Comparison of ENCODE assay signal across 8 mouse cellular contexts in genomic region chr3:107332960-107333380, GRCm38 (mm10). TPM values are rescaled to one million over a fixed set of nuclear protein-coding genes. Genes with fewer than 3 reads are reported as not detected.
A peak's percentile ranks its signal among the peaks of the same experiment; 100 is the strongest.
DNase-seq lines count a peak whose midpoint lies in the region; ATAC-seq and TF ChIP-seq lines count a peak whose summit lies in the region.

No protein-coding gene starts in this region.

- H3K4me3 ChIP-seq in CH12.LX (replicated peaks in 1 of 3; ENCODE audit: low read depth in 2 of 3, low read length in 2 of 3, poor library complexity in 1 of 3) = peak overlapping the region; percentile 82 to 94 (median 92)
- H3K4me3 ChIP-seq in forebrain, embryonic 12.5 days (replicated peaks) = peak overlapping the region; percentile 96
- H3K4me3 ChIP-seq in heart, embryonic 16.5 days (ENCODE audit: low read length) = peak overlapping the region; percentile 99
- H3K4me3 ChIP-seq in liver, embryonic 15.5 days (replicated peaks) = peak overlapping the region; percentile 97
- peak overlapping the region; percentile 96 for H3K4me3 ChIP-seq in neural tube, embryonic 12.5 days
- H3K4me3 ChIP-seq in testis, adult 2 months (ENCODE audit: control insufficient read depth, low read depth, low read length) = peak overlapping the region; percentile 89

- DNase-seq in CH12.LX (ENCODE audit: extremely low read depth) = peak; percentile 99
- peak; percentile 94 to 99 for DNase-seq in kidney, postnatal 36 days

- TF ChIP-seq RAD21 in CH12.LX (IDR thresholded peaks at IDR 0.05; ENCODE audit: low read depth, low read length) = no peak

- peak; percentile 92 for ATAC-seq in cerebellum, adult (ENCODE audit: insufficient number of reproducible peaks, low FRiP score, low TSS enrichment)
- ATAC-seq in forebrain, embryonic 12.5 days (ENCODE audit: low FRiP score) = peak; percentile 97
- ATAC-seq in heart, embryonic 16.5 days (replicated peaks; ENCODE audit: extremely low read depth, insufficient read depth, low FRiP score) = peak; percentile 95
- ATAC-seq in liver, embryonic 15.5 days (ENCODE audit: insufficient read depth) = peak; percentile 87
- ATAC-seq in neural tube, embryonic 12.5 days (ENCODE audit: low FRiP score, low read depth) = peak; percentile 98

- peak; percentile 91 for TF ChIP-seq POLR2A in CH12.LX (IDR thresholded peaks at IDR 0.05; ENCODE audit: low read depth, low read length)
- peak; percentile 91 for TF ChIP-seq POLR2A in testis, adult 2 months (IDR thresholded peaks at IDR 0.05; ENCODE audit: control insufficient read depth, low read depth, low read length)

- dilution Hi-C loops in CH12.LX (cut with MboI; ENCODE audit: extremely low pct_ligation_motif_present, extremely low pct_unique_long_range_greater_than_20kb, low sequenced_read_pairs) = no loop called here

- no peak for TF ChIP-seq EP300 in CH12.LX (IDR thresholded peaks at IDR 0.05; ENCODE audit: low read length)

- peaks cover 40% of the 10 kb centered on the region for H3K79me2 ChIP-seq in CH12.LX (replicated peaks; ENCODE audit: control insufficient read depth, extremely low read depth, insufficient read depth, poor library complexity, severe bottlenecking)

- peak overlapping the region; percentile 97 for H3K9ac ChIP-seq in CH12.LX (ENCODE audit: insufficient read depth, low read depth)
- peak overlapping the region; percentile 92 for H3K9ac ChIP-seq in forebrain, embryonic 12.5 days
- peak overlapping the region; percentile 95 for H3K9ac ChIP-seq in heart, embryonic 16.5 days (ENCODE audit: low read length)
- H3K9ac ChIP-seq in liver, embryonic 15.5 days = peak overlapping the region; percentile 91
- peak overlapping the region; percentile 88 for H3K9ac ChIP-seq in neural tube, embryonic 12.5 days

- peaks cover 0 to 35% of the 10 kb centered on the region in 2 experiments; a peak in 2 of 4 replicates for H3K4me1 ChIP-seq in CH12.LX (ENCODE audit: control insufficient read depth in 1 of 2, insufficient read depth in 2 of 2)
- H3K4me1 ChIP-seq in forebrain, embryonic 12.5 days = peaks cover 25% of the 10 kb centered on the region
- H3K4me1 ChIP-seq in heart, embryonic 16.5 days (ENCODE audit: control insufficient read depth, insufficient read depth, low read length) = peaks cover 28% of the 10 kb centered on the region
- peaks cover 33% of the 10 kb centered on the region for H3K4me1 ChIP-seq in liver, embryonic 15.5 days (replicated peaks)
- peaks cover 23% of the 10 kb centered on the region for H3K4me1 ChIP-seq in neural tube, embryonic 12.5 days
- peaks cover 9% of the 10 kb centered on the region for H3K4me1 ChIP-seq in testis, adult 2 months (ENCODE audit: control insufficient read depth, insufficient read depth, low read length)

- H3K36me3 ChIP-seq in CH12.LX (replicated peaks in 1 of 2; ENCODE audit: control insufficient read depth in 1 of 2, insufficient read depth in 1 of 2, low read length in 1 of 2) = peaks cover 16 to 28% of the 10 kb centered on the region in 2 experiments
- H3K36me3 ChIP-seq in forebrain, embryonic 12.5 days (replicated peaks) = peaks cover 19% of the 10 kb centered on the region
- peaks cover 15% of the 10 kb centered on the region; the same call in 1 of the 2 replicates for H3K36me3 ChIP-seq in heart, embryonic 16.5 days (ENCODE audit: control insufficient read depth, insufficient read depth)
- H3K36me3 ChIP-seq in liver, embryonic 15.5 days (replicated peaks) = peaks cover 26% of the 10 kb centered on the region
- peaks cover 13% of the 10 kb centered on the region for H3K36me3 ChIP-seq in neural tube, embryonic 12.5 days
- peaks cover 6% of the 10 kb centered on the region; the same call in 1 of the 2 replicates for H3K36me3 ChIP-seq in testis, adult 2 months (ENCODE audit: control insufficient read depth, insufficient read depth, low read length)

- H3K9me3 ChIP-seq in CH12.LX (replicated peaks; ENCODE audit: low read length) = no peaks in the 10 kb centered on the region
- no peaks in the 10 kb centered on the region for H3K9me3 ChIP-seq in forebrain, embryonic 12.5 days
- H3K9me3 ChIP-seq in heart, embryonic 16.5 days (replicated peaks; ENCODE audit: control insufficient read depth, low read length) = no peaks in the 10 kb centered on the region
- H3K9me3 ChIP-seq in liver, embryonic 15.5 days (replicated peaks) = no peaks in the 10 kb centered on the region
- H3K9me3 ChIP-seq in neural tube, embryonic 12.5 days = no peaks in the 10 kb centered on the region

- under 1% methylated on average over 37 of the region's 37 CpGs for WGBS in forebrain, embryonic 12.5 days
- under 1% methylated on average over 37 of the region's 37 CpGs for WGBS in heart, embryonic 16.5 days
- under 1% methylated on average over 37 of the region's 37 CpGs for WGBS in liver, embryonic 15.5 days (ENCODE audit: insufficient replicate concordance)
- under 1% methylated on average over 37 of the region's 37 CpGs for WGBS in neural tube, embryonic 12.5 days

- no peak for TF ChIP-seq CTCF in CH12.LX (conservative IDR thresholded peaks at IDR 0.05 in 1 of 2, IDR thresholded peaks at IDR 0.05 in 1 of 2; ENCODE audit: low read depth in 2 of 2, low read length in 2 of 2)
- no peak for TF ChIP-seq CTCF in testis, adult 2 months (IDR thresholded peaks at IDR 0.05; ENCODE audit: control insufficient read depth, insufficient read depth, insufficient replicate concordance, low read depth, low read length)

- in situ Hi-C loops in CH12.LX (cut with MboI; ENCODE audit: low pct_ligation_motif_present, low pct_unique_long_range_greater_than_20kb, low sequenced_read_pairs) = no loop called here

- no peaks in the 10 kb centered on the region for H3K27me3 ChIP-seq in CH12.LX (replicated peaks)
- H3K27me3 ChIP-seq in forebrain, embryonic 12.5 days = no peaks in the 10 kb centered on the region
- H3K27me3 ChIP-seq in heart, embryonic 16.5 days (ENCODE audit: control insufficient read depth, insufficient read depth, low read length) = no peaks in the 10 kb centered on the region
- H3K27me3 ChIP-seq in liver, embryonic 15.5 days = no peaks in the 10 kb centered on the region
- no peaks in the 10 kb centered on the region for H3K27me3 ChIP-seq in neural tube, embryonic 12.5 days (replicated peaks)
- no peaks in the 10 kb centered on the region for H3K27me3 ChIP-seq in testis, adult 2 months (ENCODE audit: control insufficient read depth, insufficient read depth, low read length)

- H3K4me2 ChIP-seq in CH12.LX (ENCODE audit: insufficient read depth, low read depth, poor library complexity, severe bottlenecking) = no peak overlapping the region
- H3K4me2 ChIP-seq in forebrain, embryonic 12.5 days = peak overlapping the region; percentile 75; the same call in 1 of the 2 replicates
- peak overlapping the region; percentile 95; the same call in 1 of the 2 replicates for H3K4me2 ChIP-seq in heart, embryonic 16.5 days (ENCODE audit: low read depth, low read length)
- H3K4me2 ChIP-seq in liver, embryonic 15.5 days = peak overlapping the region; percentile 86
- H3K4me2 ChIP-seq in neural tube, embryonic 12.5 days (replicated peaks) = peak overlapping the region; percentile 98

- H3K27ac ChIP-seq in CH12.LX (ENCODE audit: insufficient read depth, low read depth) = peak overlapping the region; percentile 86
- peak overlapping the region; percentile 96 for H3K27ac ChIP-seq in forebrain, embryonic 12.5 days
- peak overlapping the region; percentile 99 for H3K27ac ChIP-seq in heart, embryonic 16.5 days (ENCODE audit: low read length)
- peak overlapping the region; percentile 99 for H3K27ac ChIP-seq in liver, embryonic 15.5 days (replicated peaks)
- peak overlapping the region; percentile 86 for H3K27ac ChIP-seq in neural tube, embryonic 12.5 days
- H3K27ac ChIP-seq in testis, adult 2 months (ENCODE audit: control insufficient read depth, insufficient read depth, low read depth, low read length) = peak overlapping the region; percentile 99

TF ChIP-seq in CH12.LX, 34 proteins besides CTCF, POLR2A, EP300 and RAD21 (continues in another document):
- TF ChIP-seq ZNF384 (IDR thresholded peaks at IDR 0.05; ENCODE audit: low read depth, low read length) (no peak), IRF4 (IDR thresholded peaks at IDR 0.05; ENCODE audit: low read depth, low read length) (no peak), SIN3A (IDR thresholded peaks at IDR 0.05; ENCODE audit: low read length) (peak; percentile 36; the same call in 1 of the 2 replicates), MAX (IDR thresholded peaks at IDR 0.05; ENCODE audit: low read length) (peak; percentile 60; the same call in 1 of the 2 replicates), KAT2A (IDR thresholded peaks at IDR 0.05; ENCODE audit: insufficient replicate concordance, low read length) (no peak)

RNA-seq across cellular contexts. Expression of gene Rbm15, which starts 0.5 kb away (rescaled TPM):
- 26.0 and 30.5 TPM in 2 replicates for total RNA-seq in CH12.LX (2012; rRNA removed)
- total RNA-seq in CH12.LX (2014; rRNA removed) = 15.2 and 17.0 TPM in 2 replicates
- 14.5 and 17.2 TPM in 2 replicates for polyA plus RNA-seq in CH12.LX (2012; ENCODE audit: insufficient read length, low read depth)
- 15.3 and 17.3 TPM in 2 replicates for polyA plus RNA-seq in forebrain, embryonic 12.5 days (2016; fragmentation: Nextera tagmentation; extraction: Ambion mirVana)
- 10.5 and 10.8 TPM in 2 replicates for polyA plus RNA-seq in heart, embryonic 16.5 days (2015; fragmentation: Nextera tagmentation; extraction: Ambion mirVana)
- 8.3 and 8.5 TPM in 2 replicates for polyA plus RNA-seq in liver, embryonic 15.5 days (2015; fragmentation: Nextera tagmentation; extraction: Ambion mirVana)
- 10.3 and 14.1 TPM in 2 replicates for polyA plus RNA-seq in neural tube, embryonic 12.5 days (2016; fragmentation: Nextera tagmentation; extraction: Ambion mirVana)
- 8.5 and 8.8 TPM in 2 replicates for polyA plus RNA-seq in testis, adult 2 months (2012; rRNA removed)

RNA-seq across cellular contexts. Expression of gene Slc16a4, which starts 41.9 kb away (rescaled TPM):
- total RNA-seq in CH12.LX (2012; rRNA removed) (0.08 TPM in 1 of 2 replicates, not detected in the other), CH12.LX (2014; rRNA removed) (not detected in 2 replicates)
- polyA plus RNA-seq in CH12.LX (2012; ENCODE audit: insufficient read length, low read depth) = 0.45 and 0.60 TPM in 2 replicates
- polyA plus RNA-seq in forebrain, embryonic 12.5 days (2016; fragmentation: Nextera tagmentation; extraction: Ambion mirVana) = 3.3 and 3.6 TPM in 2 replicates
- 1.0 and 1.2 TPM in 2 replicates for polyA plus RNA-seq in heart, embryonic 16.5 days (2015; fragmentation: Nextera tagmentation; extraction: Ambion mirVana)
- polyA plus RNA-seq in liver, embryonic 15.5 days (2015; fragmentation: Nextera tagmentation; extraction: Ambion mirVana) = 0.50 and 0.52 TPM in 2 replicates
- polyA plus RNA-seq in neural tube, embryonic 12.5 days (2016; fragmentation: Nextera tagmentation; extraction: Ambion mirVana) = 2.1 and 2.6 TPM in 2 replicates
- 0.51 and 1.1 TPM in 2 replicates for polyA plus RNA-seq in testis, adult 2 months (2012; rRNA removed)

RNA-seq across cellular contexts. Expression of gene Lamtor5, which starts 54.3 kb away (rescaled TPM):
- total RNA-seq in CH12.LX (2012; rRNA removed) (119 and 142 TPM in 2 replicates), CH12.LX (2014; rRNA removed) (162 and 183 TPM in 2 replicates)
- 113 and 137 TPM in 2 replicates for polyA plus RNA-seq in CH12.LX (2012; ENCODE audit: insufficient read length, low read depth)
- 165 and 175 TPM in 2 replicates for polyA plus RNA-seq in forebrain, embryonic 12.5 days (2016; fragmentation: Nextera tagmentation; extraction: Ambion mirVana)
- polyA plus RNA-seq in heart, embryonic 16.5 days (2015; fragmentation: Nextera tagmentation; extraction: Ambion mirVana) = 169 and 172 TPM in 2 replicates
- polyA plus RNA-seq in liver, embryonic 15.5 days (2015; fragmentation: Nextera tagmentation; extraction: Ambion mirVana) = 89.7 and 93.8 TPM in 2 replicates
- 182 and 190 TPM in 2 replicates for polyA plus RNA-seq in neural tube, embryonic 12.5 days (2016; fragmentation: Nextera tagmentation; extraction: Ambion mirVana)
- polyA plus RNA-seq in testis, adult 2 months (2012; rRNA removed) = 73.5 and 76.0 TPM in 2 replicates

Comparison
In these comparisons a context has a peak if more than half of its experiments do, and no peak if none do; other contexts are left out.
1. Peak in every context shown above with its lines: DNase-seq, ATAC-seq, H3K4me3 ChIP-seq and H3K27ac ChIP-seq.